Mouse (Mus musculus) embryonic stem cell, embryonic (primary cell): ENCODE data around the gene Cers6.

Source experiments
- CTCF ChIA-PET, 4 experiments: fragments of 300-600 bp in 2 of 4; fragments of 350-600 bp in 2 of 4; sonication (Branson Sonifier 250); formaldehyde crosslinking; loops; one replicate each; lab custom pipeline; 2022; ENCODE audit warnings: inconsistent platforms in 2 of 4; lab: Charles Lee
- POLR2A ChIA-PET, 4 experiments: fragments of 300-600 bp in 2 of 4; fragments of 350-600 bp in 2 of 4; sonication (Branson Sonifier 250); formaldehyde crosslinking; loops; one replicate each; lab custom pipeline; 2022; ENCODE audit warnings: antibody characterized with exemption in 4 of 4, inconsistent platforms in 1 of 4; lab: Charles Lee

Cers6 gene

DNA sequence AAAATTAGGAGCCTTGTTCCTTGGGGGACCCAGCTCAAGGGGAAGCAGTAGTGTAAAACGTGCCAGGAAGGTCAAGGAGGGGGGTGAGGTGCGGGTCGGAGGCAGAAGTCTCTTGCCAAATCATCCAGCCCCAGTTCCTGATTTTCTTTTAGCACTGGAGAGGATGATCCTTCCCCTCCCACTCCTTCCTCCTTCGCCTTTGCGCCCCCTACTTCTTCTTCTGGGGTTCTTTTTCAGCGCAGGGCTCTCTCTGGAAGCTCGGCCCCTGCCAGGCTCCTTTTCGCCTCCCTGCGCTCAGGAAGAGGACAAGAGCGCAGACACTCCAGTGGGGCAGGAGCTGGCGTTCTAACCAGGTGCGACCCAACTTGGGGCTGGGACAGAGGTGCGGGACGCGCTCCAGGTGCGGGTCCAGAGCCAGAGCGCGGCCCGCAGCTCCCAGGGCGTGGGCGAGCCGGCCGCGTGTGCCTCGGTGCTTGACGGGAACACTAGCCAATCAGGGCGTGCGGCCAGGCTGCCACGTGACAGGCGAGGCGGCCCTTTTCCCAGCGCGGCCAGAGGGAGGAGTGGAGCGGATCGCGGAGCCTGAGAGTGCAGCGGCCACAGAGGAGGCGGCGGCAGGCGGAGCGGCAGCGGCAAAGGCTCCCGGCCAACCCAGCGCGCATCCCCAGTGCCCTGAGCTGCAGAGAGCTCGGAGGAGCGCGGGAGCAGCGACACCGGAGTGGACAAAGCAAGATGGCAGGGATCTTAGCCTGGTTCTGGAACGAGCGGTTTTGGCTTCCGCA, at the start of gene Cers6:
Cers6 (plus strand) TSS at position 538 of the 782 bp plus-strand sequence.
- ChIA-PET CTCF (interaction anchor here in 1 of 4 experiments (0.5 kb wide), 1 partner anchor 75 kb away, joined by 3 read pairs; no protein-coding TSS in a partner anchor), POLR2A (interaction anchor here (0.6 to 4.0 kb wide), 19 partner anchors 9 to 188 kb away, joined by 3 to 26 read pairs (median 3); no protein-coding TSS in a partner anchor)

DNA sequence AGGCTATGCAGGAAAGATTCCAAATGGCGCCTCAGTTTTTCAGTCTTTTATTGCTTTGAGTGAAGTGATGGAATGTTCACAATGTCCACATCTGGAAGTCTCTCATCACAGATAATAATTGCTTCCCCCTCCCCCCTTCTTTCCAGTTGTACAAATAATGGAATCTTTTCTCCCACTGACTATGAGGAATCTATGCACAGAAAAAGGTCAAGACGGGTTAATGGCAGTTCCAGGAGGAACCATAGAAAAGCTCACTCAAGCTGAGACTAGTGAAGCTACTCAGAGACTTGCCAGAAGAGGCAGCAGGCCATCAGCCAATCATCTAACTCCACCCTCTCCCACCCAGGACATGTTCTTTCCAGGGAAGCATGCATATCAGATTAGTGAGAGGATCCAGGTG, 46.8 kb upstream of the Cers6 start:
- POLR2A ChIA-PET, result no interaction called here
- CTCF ChIA-PET, result no interaction called here

DNA sequence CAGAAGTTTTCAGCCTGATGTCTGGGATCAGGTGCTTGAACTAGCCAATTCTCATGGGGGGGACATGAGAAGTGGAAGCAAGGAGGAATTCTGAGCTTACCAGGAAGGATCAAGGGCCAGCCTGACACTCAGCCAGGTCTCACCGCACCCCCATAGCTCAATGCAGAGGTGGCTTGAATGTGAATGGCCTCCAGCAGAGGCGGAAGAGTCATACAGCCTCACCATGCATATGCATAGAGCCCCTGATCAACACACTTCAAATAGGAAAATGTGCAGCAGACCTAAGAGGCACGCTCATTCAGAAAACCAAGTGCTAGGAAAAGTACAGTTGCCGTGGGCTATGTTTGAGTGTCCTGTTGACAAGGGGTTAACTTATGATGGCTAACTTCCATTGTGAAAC, 42.2 kb upstream of the Cers6 start:
- ChIA-PET POLR2A (interaction anchor here in 2 of 4 experiments (0.5 to 1.3 kb wide), 7 partner anchors 12 to 362 kb away, joined by 3 to 4 read pairs (median 3); no protein-coding TSS in a partner anchor), CTCF (interaction anchor here in 3 of 4 experiments (0.9 to 1.3 kb wide), 3 partner anchors 242 kb away, joined by 3 read pairs; no protein-coding TSS in a partner anchor)

DNA sequence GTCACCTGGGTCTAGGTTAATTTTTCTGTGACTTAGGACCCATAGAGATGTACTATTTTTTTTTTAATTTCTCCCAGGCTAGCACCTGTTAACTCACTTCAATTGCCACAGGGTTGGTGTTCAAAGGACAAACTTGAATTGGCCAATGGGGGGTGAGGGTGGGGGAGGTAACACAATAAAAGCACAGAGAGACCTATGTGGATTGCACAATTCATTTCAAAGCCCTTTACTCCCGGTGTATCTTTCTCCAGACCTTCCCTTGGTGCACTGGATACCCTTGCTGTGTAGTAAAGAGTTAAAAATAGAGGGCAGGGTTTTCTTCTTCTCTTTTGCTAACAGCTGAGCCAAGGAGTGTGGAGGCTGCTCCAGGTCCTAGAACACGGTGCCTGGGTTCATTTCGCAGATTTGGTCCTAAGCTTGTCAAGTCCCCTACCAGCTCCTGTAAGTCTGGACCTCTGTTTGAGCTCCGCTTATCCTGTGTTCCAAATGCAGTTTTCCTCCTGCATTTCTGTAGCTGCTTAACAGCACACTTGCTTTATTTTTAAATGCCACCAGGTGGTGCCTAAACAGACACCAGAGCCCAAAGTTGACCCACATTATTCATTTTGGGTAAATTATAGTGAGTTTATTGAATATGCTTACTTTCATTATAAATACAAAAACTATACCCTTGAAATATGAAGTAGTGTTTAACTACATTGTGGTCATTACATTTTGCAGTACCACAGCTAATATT, 38.9 kb upstream of the Cers6 start:
- ChIA-PET CTCF (interaction anchor here in 3 of 4 experiments (0.6 to 2.1 kb wide), 4 partner anchors 9 to 239 kb away, joined by 3 to 9 read pairs (median 3); no protein-coding TSS in a partner anchor), POLR2A (interaction anchor here in 1 of 4 experiments (0.5 to 1.7 kb wide), 6 partner anchors 9 to 388 kb away, joined by 3 to 6 read pairs (median 4); partner anchors contain the start of gene Cers6)

DNA sequence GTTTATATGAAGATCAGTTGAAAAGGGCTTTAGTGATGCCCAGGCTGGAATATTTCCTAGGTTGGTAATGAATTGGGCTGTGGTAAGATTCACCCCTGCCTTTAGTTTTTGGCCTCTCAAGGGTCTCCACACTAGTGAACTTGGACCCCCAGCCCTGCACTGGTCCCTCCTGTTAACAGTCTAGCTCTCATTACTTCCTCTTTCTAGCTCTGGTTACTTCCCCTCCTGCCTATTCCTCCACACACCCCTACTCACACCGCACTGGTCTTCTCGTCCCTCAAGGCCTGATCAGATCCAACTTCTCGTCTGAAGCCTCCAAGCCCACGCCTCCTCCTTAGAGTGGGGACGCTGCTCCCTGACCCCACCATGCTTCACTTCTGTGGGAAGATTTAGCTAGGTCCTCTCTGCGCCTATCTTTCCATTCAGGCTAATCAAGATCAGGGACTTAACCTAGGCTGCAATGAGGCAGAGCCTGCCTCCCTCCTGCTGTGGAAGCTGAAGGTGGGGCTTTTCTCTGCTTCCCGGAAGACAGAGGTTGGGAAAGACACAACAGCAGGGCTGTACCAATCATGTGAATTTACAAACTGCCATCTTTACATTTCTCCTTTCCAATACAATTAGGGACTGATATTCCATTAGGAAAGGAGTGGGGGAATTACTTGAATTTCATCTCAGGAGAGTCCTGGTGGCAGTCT, 35.8 kb upstream of the Cers6 start:
- CTCF ChIA-PET, result interaction anchor here in 1 of 4 experiments (0.5 kb wide), 1 partner anchor 232 kb away, joined by 3 read pairs; no protein-coding TSS in a partner anchor
- POLR2A ChIA-PET, result interaction anchor here in 1 of 4 experiments (0.6 to 1.2 kb wide), 4 partner anchors 16 to 354 kb away, joined by 3 to 5 read pairs (median 4); no protein-coding TSS in a partner anchor

DNA sequence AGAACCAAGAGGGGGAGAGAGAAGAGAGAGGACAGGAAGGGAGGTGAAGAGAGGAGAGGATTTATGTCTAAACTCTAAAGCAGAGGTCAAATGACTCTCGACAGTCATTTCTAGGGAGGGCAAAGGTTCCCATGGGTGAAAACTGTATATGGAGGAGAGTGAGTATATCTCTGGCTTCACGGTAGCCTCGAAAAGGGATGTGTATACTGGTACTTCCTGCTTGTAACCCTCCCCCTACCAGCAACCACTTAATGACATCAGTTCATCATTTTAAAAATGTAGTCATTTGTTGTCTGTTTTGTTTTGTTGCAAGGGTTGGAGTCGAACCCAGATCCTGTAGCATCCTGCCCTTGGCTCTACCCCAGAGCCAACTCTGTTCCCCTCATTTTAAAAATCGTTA, 17.9 kb upstream of the Cers6 start:
- ChIA-PET CTCF (no interaction called here), POLR2A (no interaction called here)

DNA sequence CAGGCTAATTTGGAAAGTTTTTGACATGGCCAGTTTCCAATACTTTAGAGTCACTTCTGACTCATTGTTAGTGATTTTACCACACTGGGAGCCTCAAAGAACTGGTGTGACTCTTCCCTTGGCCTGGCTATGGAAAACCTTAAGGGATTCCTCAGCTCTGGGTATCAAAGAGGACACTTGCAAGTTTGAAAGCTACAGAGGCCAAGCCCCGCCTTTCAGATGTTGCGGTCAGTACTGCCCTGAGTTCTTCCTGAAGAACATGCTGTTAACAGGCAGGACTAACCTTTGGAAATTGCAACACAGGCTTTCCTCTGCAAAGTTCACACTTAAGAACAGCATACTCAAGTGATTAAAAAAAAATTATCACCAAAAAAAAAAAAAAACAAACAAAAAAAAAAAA, 16.7 kb upstream of the Cers6 start:
- ChIA-PET CTCF (no interaction called here), POLR2A (interaction anchor here in 2 of 4 experiments (0.7 to 1.4 kb wide), 3 partner anchors 11 to 1770 kb away, joined by 3 to 6 read pairs (median 4); partner anchors contain the start of gene Cers6 (in 1 of the 2))

DNA sequence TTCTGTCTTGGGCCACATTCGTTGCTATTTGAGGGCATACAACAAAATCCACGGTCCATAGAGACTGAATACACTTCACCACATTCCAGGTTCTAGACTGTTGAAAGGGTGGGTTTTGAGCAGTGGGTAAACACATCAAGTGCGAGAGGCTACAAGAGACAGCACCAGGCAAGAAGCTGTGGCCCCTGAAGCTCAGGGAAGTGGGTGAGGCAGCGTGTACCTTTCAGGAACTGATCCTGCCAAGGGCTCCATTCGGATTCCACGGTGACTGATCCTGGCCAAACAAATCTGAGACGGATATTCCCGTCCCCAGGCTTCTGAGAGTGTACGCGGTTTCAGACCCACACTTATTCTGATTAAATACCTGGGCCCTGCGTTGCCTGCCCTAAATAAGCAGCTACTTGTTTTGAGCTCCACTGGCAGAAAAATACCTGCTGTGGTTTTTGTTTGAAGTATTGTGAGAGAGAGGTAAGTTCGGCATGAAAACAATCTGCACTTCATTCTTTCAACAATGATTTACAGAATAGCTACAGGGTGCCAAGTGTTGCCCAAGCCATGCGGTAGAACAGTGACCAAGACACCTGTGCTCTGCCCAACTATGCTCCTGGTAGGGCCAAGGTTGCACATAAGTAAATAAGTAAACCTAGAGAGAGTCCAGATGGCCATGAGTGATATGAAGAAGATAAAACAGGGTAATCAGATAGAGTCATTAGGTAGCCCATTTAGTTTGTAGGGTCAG, 16.1 kb upstream of the Cers6 start:
- ChIA-PET POLR2A (interaction anchor here in 2 of 4 experiments (0.7 to 1.4 kb wide), 5 partner anchors 12 to 1771 kb away, joined by 3 to 6 read pairs (median 4); partner anchors contain the start of gene Cers6 (in 1 of the 2)), CTCF (no interaction called here)

DNA sequence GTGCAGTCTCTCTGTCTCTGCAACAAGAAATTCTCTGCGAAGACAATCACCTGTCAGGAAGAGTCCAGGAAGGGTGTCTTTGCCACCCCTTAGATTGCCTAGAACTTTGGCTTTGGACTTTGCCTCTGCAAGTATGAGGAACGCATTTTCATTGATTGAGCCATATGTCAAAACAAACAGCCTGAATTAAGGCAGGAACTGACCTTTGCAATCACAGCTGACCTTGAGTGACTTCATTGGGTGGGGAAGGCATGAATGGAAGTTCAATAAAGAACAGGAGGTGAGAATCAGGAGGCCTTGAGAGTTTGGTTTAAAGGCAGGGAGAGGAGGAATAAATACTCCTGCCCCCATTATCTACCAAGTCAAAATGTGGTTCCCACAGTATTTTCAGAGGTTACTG, 850 bp upstream of the Cers6 start:
- POLR2A ChIA-PET, result interaction anchor here in 3 of 4 experiments (0.7 to 4.0 kb wide), 10 partner anchors 13 to 189 kb away, joined by 3 to 26 read pairs (median 4); no protein-coding TSS in a partner anchor

DNA sequence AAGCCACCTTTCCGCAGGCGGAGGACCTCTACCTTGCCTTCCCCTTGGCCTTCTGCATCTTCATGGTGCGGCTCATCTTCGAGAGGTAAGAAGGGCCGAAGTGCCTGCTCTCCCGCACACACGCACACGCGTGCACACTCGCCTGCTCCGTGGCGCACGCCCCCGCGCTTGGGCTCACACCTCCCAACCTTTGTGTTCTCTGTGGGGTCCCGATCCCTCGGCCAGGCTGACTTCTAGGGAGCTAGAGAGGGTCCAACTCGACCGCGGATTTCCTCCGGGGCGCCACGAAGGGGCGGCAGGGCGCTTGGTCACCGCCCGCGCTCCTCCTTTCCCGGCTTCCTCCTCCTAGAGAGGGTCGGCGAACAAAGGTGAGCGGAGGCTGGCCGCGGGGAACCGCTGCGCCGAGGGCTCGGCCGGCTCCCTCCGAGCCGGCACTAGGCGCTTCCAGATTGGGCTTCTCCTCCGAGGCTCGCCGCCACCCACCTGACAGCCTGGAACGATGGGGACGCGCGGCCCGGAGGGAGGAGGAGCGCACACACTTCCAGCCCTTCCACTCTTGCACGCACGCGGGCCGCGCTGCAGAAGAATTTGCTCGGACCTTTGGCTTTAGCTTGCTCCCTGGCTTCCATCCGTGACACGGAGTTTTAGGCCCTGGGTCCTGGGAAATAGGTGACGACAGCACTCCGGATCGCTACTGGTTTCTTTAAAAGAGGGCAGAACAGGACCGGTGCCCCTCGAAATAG, 651 bp downstream of the Cers6 start:
- CTCF ChIA-PET, result no interaction called here
- POLR2A ChIA-PET, result interaction anchor here in 3 of 4 experiments (0.6 to 4.0 kb wide), 14 partner anchors 8 to 187 kb away, joined by 3 to 26 read pairs (median 4); no protein-coding TSS in a partner anchor

More for the DNA sequence above, 850 bp upstream of the Cers6 start:
- CTCF ChIA-PET, result interaction anchor here in 1 of 4 experiments (0.5 kb wide), 1 partner anchor 74 kb away, joined by 3 read pairs; no protein-coding TSS in a partner anchor

DNA sequence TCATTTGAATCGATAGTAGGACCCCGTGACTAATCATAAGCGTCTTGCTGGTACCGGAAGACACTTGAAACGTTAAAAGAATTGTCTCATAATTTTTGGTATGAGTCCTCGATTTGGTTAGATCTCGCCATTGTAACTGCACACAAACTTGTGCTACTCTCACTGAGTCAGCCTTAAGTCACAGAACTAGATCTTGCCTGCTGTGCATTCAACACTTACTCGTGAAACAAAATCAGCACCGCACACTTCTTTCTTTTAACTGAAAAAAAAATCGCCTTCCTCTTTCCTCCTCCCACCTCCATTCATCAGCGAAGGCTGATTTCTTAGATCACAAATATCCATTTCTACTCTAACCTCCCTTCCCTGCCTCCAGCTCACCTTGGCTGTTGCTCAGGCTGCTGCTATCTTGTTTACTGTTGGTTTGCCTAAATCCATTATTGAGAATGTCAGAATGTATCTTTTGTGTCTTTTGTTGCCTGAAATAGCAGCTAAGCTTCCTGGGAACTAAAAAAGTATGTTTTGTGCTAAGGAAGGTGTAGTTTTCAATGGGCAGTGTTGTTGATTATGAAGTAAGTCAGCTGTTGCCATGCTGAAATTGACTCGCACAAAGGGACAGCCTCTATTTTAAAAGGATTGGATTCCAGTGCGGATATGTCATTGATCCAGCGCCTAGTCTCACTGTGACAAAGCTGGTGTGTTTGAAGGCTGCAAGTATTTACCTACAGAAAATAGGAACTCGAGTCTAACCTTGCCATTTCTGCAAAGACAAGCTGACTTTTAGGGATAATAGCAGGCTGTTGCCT, 1.4 kb downstream of the Cers6 start:
- ChIA-PET CTCF (interaction anchor here in 2 of 4 experiments (0.6 to 0.7 kb wide), 3 partner anchors 63 to 488 kb away, joined by 3 to 7 read pairs (median 3); no protein-coding TSS in a partner anchor), POLR2A (interaction anchor here (0.6 to 4.0 kb wide), 12 partner anchors 9 to 1035 kb away, joined by 3 to 26 read pairs (median 4); partner anchors contain the start of gene Ubr3 (in 1 of the 4))

DNA sequence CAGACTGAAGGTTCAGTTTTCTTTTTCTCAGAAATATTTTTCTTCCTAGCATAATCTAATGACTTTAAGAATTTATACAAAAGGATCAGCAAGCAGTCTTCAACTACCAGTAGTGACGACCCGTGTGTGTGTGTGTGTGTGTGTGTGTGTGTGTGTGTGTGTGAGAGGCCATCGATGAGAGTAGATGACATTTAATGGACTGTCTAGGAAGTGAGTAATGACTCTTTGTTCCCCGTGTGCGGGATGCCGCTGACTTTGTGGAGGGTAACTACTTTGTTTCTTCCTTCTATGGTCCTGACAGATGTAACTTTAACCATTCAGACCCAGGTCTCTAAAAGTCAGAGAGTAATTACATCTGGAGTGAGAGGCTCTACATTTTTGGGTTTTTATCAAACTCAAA, 2.3 kb downstream of the Cers6 start:
- ChIA-PET POLR2A (interaction anchor here in 2 of 4 experiments (1.1 to 4.0 kb wide), 4 partner anchors 8 to 11 kb away, joined by 4 to 26 read pairs (median 6); no protein-coding TSS in a partner anchor), CTCF (interaction anchor here in 1 of 4 experiments (0.6 to 0.7 kb wide), 2 partner anchors 342 to 489 kb away, joined by 3 read pairs; no protein-coding TSS in a partner anchor)

DNA sequence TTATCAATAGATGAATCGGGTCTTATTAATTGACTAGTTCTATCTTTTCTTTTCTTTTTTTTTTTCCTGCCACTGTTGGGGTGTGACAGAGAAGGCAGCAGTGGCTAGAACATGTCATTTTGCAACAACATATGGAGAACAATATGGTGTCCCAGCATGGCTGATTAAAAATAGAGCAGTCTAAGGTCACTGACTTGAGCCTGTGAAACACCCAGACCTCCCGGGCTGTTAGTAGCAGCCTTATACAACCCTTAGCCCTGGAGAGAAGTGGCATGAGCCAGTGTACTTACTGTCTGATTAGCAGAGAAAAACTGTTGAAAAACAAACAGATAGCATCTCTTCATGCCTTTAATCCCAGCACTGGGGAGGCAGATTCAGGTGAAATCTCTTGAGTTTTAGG, 3.1 kb downstream of the Cers6 start:
- ChIA-PET POLR2A (interaction anchor here in 1 of 4 experiments (4.0 kb wide), 1 partner anchor 10 kb away, joined by 26 read pairs; no protein-coding TSS in a partner anchor), CTCF (no interaction called here)

DNA sequence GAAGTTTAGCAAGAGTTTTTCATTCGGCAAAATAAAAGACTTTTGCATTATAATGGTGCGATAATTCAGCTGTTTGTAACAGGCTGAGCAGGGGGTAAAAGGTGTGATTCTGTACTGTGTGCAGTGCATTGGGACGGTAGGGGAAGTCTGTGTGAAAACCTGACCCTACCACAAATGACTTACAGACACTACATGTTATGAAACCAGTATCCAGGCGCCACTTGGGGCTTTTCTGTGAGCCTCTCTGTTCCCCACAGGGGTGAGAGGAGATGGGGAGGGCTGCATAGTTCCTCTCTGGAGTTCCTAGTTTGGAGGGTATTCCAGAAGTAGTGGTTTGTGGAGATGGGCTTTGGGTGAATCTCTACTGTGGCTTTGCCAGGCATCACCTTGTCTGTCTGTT, 5.9 kb downstream of the Cers6 start:
- ChIA-PET CTCF (no interaction called here), POLR2A (interaction anchor here in 1 of 4 experiments (1.4 to 2.0 kb wide), 3 partner anchors 19 to 71 kb away, joined by 3 to 4 read pairs (median 4); no protein-coding TSS in a partner anchor)
